Mouse (Mus musculus): ENCODE data around the gene Crkl. TPM values are rescaled to one million over a fixed set of nuclear protein-coding genes. Genes with fewer than 3 reads are reported as not detected.

Gene Crkl
- polyA plus RNA-seq, 1 experiment: 9.2 TPM

DNA sequence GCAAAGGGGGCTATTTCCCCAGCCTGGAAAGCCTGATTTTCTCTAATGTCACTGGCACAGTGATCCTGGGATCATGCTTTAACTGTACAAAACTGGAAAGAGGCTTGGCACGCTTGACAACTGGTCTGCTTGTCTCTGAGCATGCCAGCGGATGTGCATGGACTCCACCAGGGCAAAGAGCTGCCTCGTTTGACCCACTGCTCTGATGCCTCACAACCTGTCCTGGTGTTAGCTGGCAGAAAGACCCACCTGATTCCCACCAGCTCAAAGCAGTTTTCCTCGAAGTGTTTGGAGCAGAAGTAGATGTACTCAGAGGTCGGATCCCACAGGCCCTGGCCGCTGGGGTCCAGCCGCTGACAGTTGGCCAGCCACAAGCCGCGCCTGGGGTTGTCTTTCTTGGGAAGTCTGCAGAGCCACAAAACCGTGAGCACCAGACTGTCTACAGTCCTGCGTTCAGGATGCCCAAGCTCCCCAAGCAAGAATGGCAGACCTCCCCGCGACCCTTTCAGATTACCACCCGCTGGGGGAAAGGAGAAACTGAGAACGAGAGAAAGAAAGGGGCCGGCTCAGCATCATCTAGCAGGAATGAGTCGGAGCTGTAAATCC lies 78.3 kb downstream of the Crkl start:
- H3K27ac ChIP-seq (replicated peaks; ENCODE audit: low read depth, low read length): peak overlapping the region; percentile 50
- H3K4me3 ChIP-seq (ENCODE audit: insufficient read depth, low read depth, low read length): peak overlapping the region; percentile 71
- peaks cover 8% of the 10 kb centered on the region; the same call in 1 of the 2 replicates for H3K4me1 ChIP-seq (ENCODE audit: control insufficient read depth, insufficient read depth, insufficient read length, low read length)

DNA sequence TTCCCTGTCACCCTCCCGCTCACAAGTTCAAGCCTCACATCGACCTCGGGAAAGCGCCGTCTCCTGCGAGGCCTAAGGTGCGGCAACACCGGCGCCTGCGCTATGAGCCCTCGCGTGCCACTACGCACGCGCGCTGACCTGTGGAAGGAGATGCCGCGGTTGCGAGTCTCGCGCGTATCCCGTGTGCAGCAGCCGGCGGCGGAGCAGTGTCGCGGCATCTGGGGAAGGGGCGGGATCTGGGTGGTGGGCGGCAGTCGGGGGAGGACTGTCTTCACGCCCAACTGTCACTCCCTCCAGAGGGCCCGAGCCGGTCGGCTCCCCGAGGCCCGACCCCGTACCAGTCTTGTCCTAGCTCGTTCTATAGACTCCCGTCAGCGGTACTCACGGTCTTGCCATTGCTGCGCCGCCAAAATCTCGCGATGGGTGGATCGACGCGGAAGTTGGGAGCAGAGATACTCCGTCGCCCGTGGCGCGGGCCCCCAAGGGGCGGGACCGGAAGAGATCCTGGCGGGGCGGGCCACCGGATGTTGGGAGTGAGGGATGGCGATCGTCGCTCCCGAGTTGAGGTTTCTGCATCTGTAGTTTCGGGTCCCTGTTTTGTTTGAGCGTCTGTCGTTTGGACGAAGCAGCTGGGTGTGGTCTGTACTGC lies 79.0 kb downstream of the Crkl start, which contains the start of gene Thap7:
Thap7 (minus strand) TSS at position 497 of the 649 bp plus-strand sequence.
- peak within 1 kb of the TSS; percentile 61 for H3K27ac ChIP-seq (replicated peaks; ENCODE audit: low read depth, low read length)
- peak within 1 kb of the TSS; percentile 71 for H3K4me3 ChIP-seq (ENCODE audit: insufficient read depth, low read depth, low read length)
- peaks cover 8% of the 10 kb centered on the region; the same call in 1 of the 2 replicates for H3K4me1 ChIP-seq (ENCODE audit: control insufficient read depth, insufficient read depth, insufficient read length, low read length)

DNA sequence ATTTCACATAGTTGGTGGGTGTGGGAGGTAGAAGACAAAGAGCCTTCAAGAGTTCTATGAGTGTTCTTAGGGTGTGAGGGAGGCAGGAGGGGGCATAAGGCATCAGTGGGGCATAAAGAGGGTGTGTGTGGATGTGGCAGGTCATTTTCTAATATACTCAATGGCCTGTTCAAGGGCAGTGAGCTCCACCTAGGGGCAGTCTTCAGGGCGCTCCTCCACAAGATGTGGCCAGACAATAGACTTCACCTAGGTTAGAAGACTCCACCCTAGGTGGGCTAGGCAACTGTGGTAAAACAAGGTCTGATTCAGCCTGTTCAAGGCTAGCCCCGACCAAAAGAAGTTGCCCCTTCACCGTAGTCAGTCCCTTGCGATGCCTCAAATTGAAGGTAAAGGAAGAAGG lies 80.5 kb downstream of the Crkl start:
- Histone ChIP-seq H3K4me3 (ENCODE audit: insufficient read depth, low read depth, low read length) (no peak overlapping the region), H3K27ac (replicated peaks; ENCODE audit: low read depth, low read length) (no peak overlapping the region), H3K4me1 (ENCODE audit: control insufficient read depth, insufficient read depth, insufficient read length, low read length) (peaks cover 8% of the 10 kb centered on the region; the same call in 1 of the 2 replicates)

DNA sequence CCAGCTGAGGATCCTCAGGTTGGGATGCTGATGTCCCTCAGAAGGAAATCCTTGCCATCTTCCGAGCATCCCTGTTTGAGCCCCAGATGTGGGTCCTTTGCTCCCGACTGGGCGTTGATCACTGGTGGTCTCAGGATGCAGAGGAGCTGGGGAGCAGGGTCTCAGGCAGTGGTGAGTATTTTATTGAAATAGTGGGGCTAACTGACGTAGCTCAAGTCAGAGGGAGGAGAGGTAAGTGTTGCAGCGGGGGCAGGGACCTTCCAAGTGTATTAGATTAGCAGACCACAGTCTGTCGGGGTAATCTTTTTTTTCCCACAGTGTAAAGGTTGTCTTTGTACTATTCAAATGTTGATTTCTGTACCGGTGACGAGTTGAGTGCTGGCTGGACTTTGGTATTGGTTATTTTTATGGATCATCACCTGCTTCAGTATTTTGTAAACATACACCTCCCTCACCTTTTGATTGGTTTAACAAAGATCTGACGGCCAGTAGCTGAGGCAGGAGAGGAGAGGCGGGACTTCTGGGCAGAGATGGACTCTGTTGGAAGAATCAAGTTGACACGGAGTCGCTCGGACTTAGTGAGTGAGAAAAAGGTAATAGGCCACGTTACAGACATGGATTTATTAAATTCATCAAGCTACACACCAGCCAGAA lies 81.0 kb downstream of the Crkl start:
- Histone ChIP-seq H3K4me1 (ENCODE audit: control insufficient read depth, insufficient read depth, insufficient read length, low read length) (peaks cover 8% of the 10 kb centered on the region; the same call in 1 of the 2 replicates), H3K27ac (replicated peaks; ENCODE audit: low read depth, low read length) (no peak overlapping the region), H3K4me3 (ENCODE audit: insufficient read depth, low read depth, low read length) (no peak overlapping the region)

DNA sequence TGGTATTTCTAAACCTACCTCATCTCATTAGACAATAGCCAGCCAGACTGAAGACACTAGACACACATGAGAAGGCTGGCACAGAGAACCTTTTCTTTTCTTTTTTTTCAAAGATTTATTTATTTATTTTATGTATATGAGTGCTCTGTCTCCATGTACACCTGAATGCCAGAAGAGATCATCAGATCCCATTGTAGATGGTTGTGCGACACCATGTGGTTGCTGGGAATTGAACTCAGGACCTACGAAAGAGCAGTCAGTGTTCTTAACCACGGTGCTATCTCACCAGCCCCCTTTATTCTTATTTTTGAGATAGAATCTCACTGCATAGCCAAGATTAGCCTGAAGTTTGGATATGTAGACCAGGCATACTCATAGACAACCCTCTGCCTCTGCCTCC lies 84.8 kb downstream of the Crkl start:
- Histone ChIP-seq H3K27ac (replicated peaks; ENCODE audit: low read depth, low read length) (no peak overlapping the region), H3K4me3 (ENCODE audit: insufficient read depth, low read depth, low read length) (no peak overlapping the region), H3K4me1 (ENCODE audit: control insufficient read depth, insufficient read depth, insufficient read length, low read length) (peaks cover 3% of the 10 kb centered on the region; the same call in 1 of the 2 replicates)

Other genes starting within 250 kb of the Crkl start
- gene Ube2l3, start 249.3 kb upstream of the Crkl start, polyA plus RNA-seq (2012; ENCODE audit: insufficient read depth, insufficient read length, missing spikeins): 142 and 156 TPM in 2 replicates
- gene Rimbp3, start 243.4 kb upstream of the Crkl start, polyA plus RNA-seq (2012; ENCODE audit: insufficient read depth, insufficient read length, missing spikeins): not detected in 2 replicates
- gene Hic2, start 218.4 kb upstream of the Crkl start, polyA plus RNA-seq (2012; ENCODE audit: insufficient read depth, insufficient read length, missing spikeins): 0.54 and 0.71 TPM in 2 replicates
- gene Tmem191c, start 175.9 kb upstream of the Crkl start, polyA plus RNA-seq (2012; ENCODE audit: insufficient read depth, insufficient read length, missing spikeins): not detected in 2 replicates
- not detected in 2 replicates for gene Serpind1, start 120.6 kb upstream of the Crkl start, polyA plus RNA-seq (2012; ENCODE audit: insufficient read depth, insufficient read length, missing spikeins)
- 18.4 and 24.4 TPM in 2 replicates for gene Snap29, start 46.0 kb upstream of the Crkl start, polyA plus RNA-seq (2012; ENCODE audit: insufficient read depth, insufficient read length, missing spikeins)
- 76.2 and 77.2 TPM in 2 replicates for gene Pi4ka, start 45.7 kb upstream of the Crkl start, polyA plus RNA-seq (2012; ENCODE audit: insufficient read depth, insufficient read length, missing spikeins)
- not detected in 2 replicates for gene Aifm3, start 37.6 kb downstream of the Crkl start, polyA plus RNA-seq (2012; ENCODE audit: insufficient read depth, insufficient read length, missing spikeins)
- 38.0 and 38.2 TPM in 2 replicates for gene Lztr1, start 56.7 kb downstream of the Crkl start, polyA plus RNA-seq (2012; ENCODE audit: insufficient read depth, insufficient read length, missing spikeins)
- 19.5 and 21.9 TPM in 2 replicates for gene Thap7, start 79.1 kb downstream of the Crkl start, polyA plus RNA-seq (2012; ENCODE audit: insufficient read depth, insufficient read length, missing spikeins)
- gene Lrrc74b, start 109.3 kb downstream of the Crkl start, polyA plus RNA-seq (2012; ENCODE audit: insufficient read depth, insufficient read length, missing spikeins): 0.91 TPM in 1 of 2 replicates, not detected in the other
- gene P2rx6, start 109.9 kb downstream of the Crkl start, polyA plus RNA-seq (2012; ENCODE audit: insufficient read depth, insufficient read length, missing spikeins): 4.6 and 7.6 TPM in 2 replicates
- gene Slc7a4, start 131.2 kb downstream of the Crkl start, polyA plus RNA-seq (2012; ENCODE audit: insufficient read depth, insufficient read length, missing spikeins): 1.5 TPM in 1 of 2 replicates, not detected in the other
- gene Smpd4, start 167.4 kb downstream of the Crkl start, polyA plus RNA-seq (2012; ENCODE audit: insufficient read depth, insufficient read length, missing spikeins): 10.9 and 20.6 TPM in 2 replicates
- gene Ccdc74a, start 194.5 kb downstream of the Crkl start, polyA plus RNA-seq (2012; ENCODE audit: insufficient read depth, insufficient read length, missing spikeins): not detected in 2 replicates